Mouse (Mus musculus) cortical plate, adult 2 months (tissue): ENCODE data around the gene Acp1. TPM values are rescaled to one million over a fixed set of nuclear protein-coding genes. Genes with fewer than 3 reads are reported as not detected.
A peak's percentile ranks its signal among the peaks of the same experiment; 100 is the strongest.

ENCODE experiments used
- H3K27ac ChIP-seq: fragments of 200-500 bp; 2 replicates; pipeline ENCODE4 v1.5.1; 2012; ENCODE audit warnings: low read length, control low read depth, inconsistent platforms; ENCODE audit not compliant: insufficient read depth
- H3K4me1 ChIP-seq: fragments of 200-500 bp; 2 replicates; pipeline ENCODE4 v1.6.1; 2011; ENCODE audit warnings: low read length; ENCODE audit not compliant: control insufficient read depth, insufficient read depth
- H3K4me3 ChIP-seq: fragments of 200-500 bp; 2 replicates; pipeline ENCODE4 v1.5.1; 2011; ENCODE audit warnings: mild to moderate bottlenecking, low read length, control low read depth; ENCODE audit not compliant: insufficient read depth
- CTCF ChIP-seq: fragments of 200-500 bp; IDR thresholded peaks from 2 replicates; pipeline ENCODE4 v1.5.1; 2011; ENCODE audit warnings: mild to moderate bottlenecking, control low read depth, low read length; ENCODE audit not compliant: insufficient read depth; ENCODE audit errors: extremely low read depth
- POLR2A ChIP-seq: fragments of 200-500 bp; IDR thresholded peaks from 2 replicates; pipeline ENCODE4 v1.6.1; 2011; ENCODE audit warnings: mild to moderate bottlenecking, low read length, control low read depth; ENCODE audit not compliant: insufficient read depth; ENCODE audit errors: extremely low read depth
- polyA plus RNA-seq: library from polyadenylated mRNA; depleted of rRNA; stranded (reverse); fragments of >200 nt; gene quantifications from 2 replicates; pipeline ENCODE4 v1.2.3, GENCODE M21; 2012; rRNA removed

Acp1 gene
- polyA plus RNA-seq, 1 experiment, result 21.1 TPM

DNA sequence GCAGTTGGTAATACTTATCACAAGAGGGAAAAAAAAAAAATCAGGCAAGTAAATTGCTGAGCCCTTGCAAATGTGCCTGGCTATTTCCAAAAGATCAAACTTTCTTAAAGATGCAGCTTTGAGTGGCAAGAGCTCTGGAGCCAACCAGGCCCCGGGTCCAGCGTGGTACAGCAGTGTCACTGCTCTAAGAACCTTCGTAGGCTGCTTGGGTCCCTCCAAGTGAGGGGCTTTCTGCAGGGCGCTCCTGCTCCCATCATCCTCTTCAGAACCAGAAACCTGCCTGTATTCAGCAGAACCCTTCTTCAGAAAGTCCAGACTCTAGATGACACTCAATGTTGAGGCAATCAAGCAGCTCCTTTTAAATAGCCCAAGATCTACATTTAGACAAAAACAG, 27.8 kb downstream of the Acp1 start:
- no peak for TF ChIP-seq CTCF
- TF ChIP-seq POLR2A, result no peak
- Histone ChIP-seq H3K4me3 (peak overlapping the region; percentile 38), H3K4me1 (no peaks in the 10 kb centered on the region), H3K27ac (no peak overlapping the region)

DNA sequence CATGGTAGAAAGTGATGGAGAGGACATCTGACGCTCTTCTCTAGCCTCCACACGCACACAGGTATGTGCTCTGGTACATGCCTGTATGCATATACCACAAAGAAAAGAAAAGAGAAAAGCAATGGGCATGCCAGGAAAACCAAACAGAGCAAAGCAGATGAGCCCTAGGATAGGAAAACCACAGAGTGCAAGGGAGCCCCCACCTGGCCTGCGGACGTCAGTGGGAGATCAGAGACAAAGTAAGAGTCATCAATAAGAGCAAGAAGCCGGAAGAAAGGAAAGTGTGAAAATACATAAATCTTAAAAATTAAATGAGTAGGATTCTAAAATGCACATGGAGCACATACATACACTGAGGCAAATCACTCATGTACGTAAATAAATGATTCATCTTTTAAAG, 31.9 kb downstream of the Acp1 start:
- TF ChIP-seq CTCF (no peak), POLR2A (no peak)
- no peak overlapping the region for H3K4me3 ChIP-seq
- no peaks in the 10 kb centered on the region for H3K4me1 ChIP-seq
- no peak overlapping the region for H3K27ac ChIP-seq

GRCm38 (mm10) chr12:30865781-30866180, 45.6 kb downstream of the Acp1 start:
- TF ChIP-seq CTCF, result no peak
- no peak for TF ChIP-seq POLR2A
- Histone ChIP-seq H3K27ac (no peak overlapping the region), H3K4me3 (no peak overlapping the region), H3K4me1 (no peaks in the 10 kb centered on the region)

DNA sequence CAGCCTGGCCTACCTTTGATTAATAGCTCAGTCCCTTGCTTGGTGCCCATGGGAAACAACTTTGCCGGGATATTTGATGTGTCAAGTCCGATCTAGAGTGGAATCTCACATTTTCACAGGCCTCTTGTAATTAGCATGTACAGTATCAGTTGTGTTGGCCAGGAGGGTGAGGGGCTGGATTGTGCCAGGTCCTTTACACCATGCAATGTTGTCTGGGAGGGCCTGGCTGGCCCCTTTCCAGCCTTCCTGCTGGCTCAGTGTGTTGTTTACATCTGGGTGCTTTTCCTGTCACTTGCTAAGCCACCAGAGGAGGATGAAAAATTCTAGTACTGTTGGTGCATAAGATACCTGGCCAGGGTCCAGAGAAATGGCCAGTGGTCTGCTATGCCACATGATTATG, 47.0 kb downstream of the Acp1 start:
- Histone ChIP-seq H3K4me3 (no peak overlapping the region), H3K27ac (no peak overlapping the region), H3K4me1 (no peaks in the 10 kb centered on the region)
- TF ChIP-seq CTCF (no peak), POLR2A (no peak)

DNA sequence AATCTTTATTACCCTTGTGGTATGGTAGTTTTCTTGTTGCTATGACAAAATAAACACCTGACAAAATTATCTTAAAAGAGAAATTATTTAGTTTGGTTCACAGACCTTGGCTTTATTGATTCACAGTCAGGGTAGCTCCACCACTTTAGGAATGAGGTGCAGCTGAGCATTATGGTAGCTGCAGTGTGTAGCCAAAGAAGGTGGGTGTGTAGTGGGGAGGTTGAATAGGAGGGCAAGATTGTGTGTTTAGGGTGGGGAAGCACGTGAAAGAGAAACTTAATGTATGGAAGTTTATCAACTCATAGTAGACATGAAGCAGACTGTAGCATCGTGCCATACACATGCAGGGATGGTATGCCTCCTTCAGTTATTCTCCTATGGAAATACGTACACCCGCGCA, 55.2 kb downstream of the Acp1 start:
- Histone ChIP-seq H3K4me1 (no peaks in the 10 kb centered on the region), H3K27ac (no peak overlapping the region), H3K4me3 (no peak overlapping the region)
- TF ChIP-seq CTCF (no peak), POLR2A (no peak)

DNA sequence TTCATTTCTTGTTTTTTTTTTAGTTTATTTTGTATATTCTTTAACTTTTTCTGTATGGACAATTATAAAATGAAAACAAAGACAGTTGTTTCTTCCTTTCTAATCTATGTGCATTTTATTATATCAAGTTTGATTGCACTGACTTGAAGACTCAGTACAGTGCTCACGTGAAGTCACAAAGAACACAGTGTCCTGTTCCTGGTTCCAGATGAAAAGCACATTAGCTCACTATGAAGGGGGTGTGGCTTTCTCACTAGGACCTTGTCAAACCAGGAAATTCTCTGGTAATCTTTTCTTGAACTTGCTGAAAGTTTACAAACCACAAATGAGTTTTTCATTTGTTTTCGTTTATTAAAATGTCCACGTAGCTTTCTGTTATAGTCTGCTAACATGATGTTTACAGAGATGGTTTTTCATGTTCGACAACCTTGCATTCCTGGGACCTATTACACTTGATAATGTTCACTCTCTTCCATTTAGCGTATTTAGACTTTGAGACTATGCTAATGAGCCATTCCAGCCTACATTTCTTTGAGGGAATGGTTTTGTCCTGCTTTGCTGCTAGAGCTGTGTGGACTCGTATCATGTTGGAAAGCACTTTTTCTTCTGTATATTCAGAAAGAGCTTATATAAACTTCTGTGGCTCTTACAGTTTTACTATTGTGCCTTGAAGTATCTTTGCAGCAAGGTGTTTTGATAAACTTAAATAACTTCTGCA, 55.8 kb downstream of the Acp1 start:
- no peak for TF ChIP-seq CTCF
- no peak for TF ChIP-seq POLR2A
- Histone ChIP-seq H3K4me1 (no peaks in the 10 kb centered on the region), H3K27ac (no peak overlapping the region), H3K4me3 (no peak overlapping the region)

DNA sequence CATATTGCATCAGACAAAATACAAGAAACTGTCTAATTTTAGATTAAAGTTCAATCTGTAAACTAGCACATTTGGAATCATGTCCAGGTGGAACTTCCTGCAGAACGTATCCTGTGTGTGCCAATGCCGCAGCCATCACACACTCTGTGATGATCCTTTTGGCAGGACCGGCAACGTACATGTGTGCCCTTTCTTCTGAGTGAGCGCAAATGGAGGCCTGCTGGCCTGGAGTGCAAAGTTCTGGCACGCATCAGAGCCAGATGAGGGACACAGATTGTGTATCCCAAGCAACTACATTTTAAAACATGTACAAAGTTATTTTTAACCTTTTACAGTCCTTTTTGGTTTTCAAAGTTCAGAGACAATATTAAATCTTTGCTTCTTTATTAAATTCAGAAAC, 59.5 kb downstream of the Acp1 start:
- no peak overlapping the region for H3K4me3 ChIP-seq
- TF ChIP-seq CTCF, result no peak
- TF ChIP-seq POLR2A, result no peak
- no peak overlapping the region for H3K27ac ChIP-seq
- no peaks in the 10 kb centered on the region for H3K4me1 ChIP-seq

- no peak overlapping the region for H3K27ac ChIP-seq
- H3K4me3 ChIP-seq, result no peak overlapping the region
- H3K4me1 ChIP-seq, result no peaks in the 10 kb centered on the region
- TF ChIP-seq POLR2A (no peak), CTCF (no peak)
Measured at GRCm38 (mm10) chr12:30850902-30851301, 60.5 kb downstream of the Acp1 start.

DNA sequence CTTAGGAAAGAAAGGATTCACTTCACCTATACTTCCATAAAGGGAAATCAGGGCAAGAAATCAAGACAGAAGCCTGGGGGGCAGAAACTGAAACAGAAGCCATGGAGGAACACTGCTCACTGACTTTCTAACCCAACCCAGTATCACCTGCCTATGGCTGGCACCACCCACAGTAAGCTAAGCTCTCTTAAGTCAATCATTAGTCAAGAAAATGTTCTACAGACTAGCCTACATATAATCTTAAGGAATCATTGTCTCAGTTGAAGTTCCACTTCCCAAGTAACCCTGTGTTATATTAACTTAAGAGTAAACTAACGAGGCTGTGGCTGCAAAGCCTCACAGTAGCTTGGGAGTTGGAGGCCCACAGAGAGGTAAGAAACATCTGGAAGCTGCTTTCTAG, 62.9 kb downstream of the Acp1 start:
- H3K27ac ChIP-seq, result no peak overlapping the region
- H3K4me3 ChIP-seq, result no peak overlapping the region
- TF ChIP-seq POLR2A (no peak), CTCF (no peak)
- H3K4me1 ChIP-seq, result no peaks in the 10 kb centered on the region

Other genes starting within 250 kb of the Acp1 start
- 1.1 and 1.3 TPM in 2 replicates for gene Alkal2, start 27.3 kb downstream of the Acp1 start, polyA plus RNA-seq
- 8.7 and 9.3 TPM in 2 replicates for gene Sh3yl1, start 79 bp upstream of the Acp1 start, polyA plus RNA-seq
- 0.04 TPM in 1 of 2 replicates, not detected in the other for gene Fam110c, start 162.3 kb upstream of the Acp1 start, polyA plus RNA-seq